Mouse (Mus musculus) heart, embryonic 12.5 days (tissue): ENCODE data around the gene Slc25a13. TPM values are rescaled to one million over a fixed set of nuclear protein-coding genes. Genes with fewer than 3 reads are reported as not detected.

Experiments used
- ATAC-seq: fragments of 200-750 bp; cut with Nextera tagmentation; 2 replicates; pipeline ENCODE4 v1.8.0; 2017; ENCODE audit warnings: moderate TSS enrichment, moderate library complexity; ENCODE audit not compliant: insufficient number of reproducible peaks, low FRiP score
- H3K27ac ChIP-seq: fragments of 300-500 bp; sonication (generic); 2 replicates; pipeline ENCODE4 v1.5.1; 2016; ENCODE audit warnings: mild to moderate bottlenecking, moderate library complexity; ENCODE audit not compliant: poor library complexity, severe bottlenecking
- H3K27me3 ChIP-seq: fragments of 300-500 bp; sonication (generic); replicated peaks from 2 replicates; pipeline ENCODE4 v1.6.1; 2016; ENCODE audit warnings: mild to moderate bottlenecking, moderate library complexity
- H3K36me3 ChIP-seq: fragments of 300-500 bp; sonication (generic); 2 replicates; pipeline ENCODE4 v1.6.1; 2016; ENCODE audit warnings: mild to moderate bottlenecking, moderate library complexity
- H3K4me1 ChIP-seq: fragments of 300-500 bp; sonication (generic); replicated peaks from 2 replicates; pipeline ENCODE4 v1.6.1; 2016; ENCODE audit warnings: mild to moderate bottlenecking
- H3K4me2 ChIP-seq: fragments of 300-500 bp; sonication (generic); 2 replicates; pipeline ENCODE4 v1.6.1; 2016; ENCODE audit warnings: mild to moderate bottlenecking, moderate library complexity
- H3K4me3 ChIP-seq: fragments of 300-500 bp; sonication (generic); 2 replicates; pipeline ENCODE4 v1.5.1; 2016; ENCODE audit warnings: mild to moderate bottlenecking
- H3K9ac ChIP-seq: fragments of 300-500 bp; sonication (generic); 2 replicates; pipeline ENCODE4 v1.6.1; 2016; ENCODE audit warnings: mild to moderate bottlenecking, moderate library complexity
- H3K9me3 ChIP-seq: fragments of 300-500 bp; sonication (generic); replicated peaks from 2 replicates; pipeline ENCODE4 v1.6.1; 2016; ENCODE audit warnings: mild to moderate bottlenecking, moderate library complexity
- WGBS: fragments of 180-500 bp; shearing (Covaris S2); methylation state at CpG from one replicate; pipeline ENCODE4 v1.1.7; 2016; 5-methylcytosine and 5-hydroxymethylcytosine counted together
- polyA plus RNA-seq: library from polyadenylated mRNA; unstranded; fragments of >200 nt; fragmentation: Nextera tagmentation; extraction: Ambion mirVana; gene quantifications from 2 replicates; pipeline ENCODE4 v1.2.1, GENCODE M21; 2016

Gene Slc25a13
- polyA plus RNA-seq, 1 experiment from 2014 or later = 80.5 TPM

GRCm38 (mm10) chr6:5991243-5991642 lies 225.7 kb downstream of the Slc25a13 start:
- Histone ChIP-seq H3K9me3 (no peaks in the 10 kb centered on the region), H3K27ac (no peak overlapping the region), H3K36me3 (no peaks in the 10 kb centered on the region), H3K27me3 (no peaks in the 10 kb centered on the region), H3K9ac (no peak overlapping the region), H3K4me1 (peaks cover 8% of the 10 kb centered on the region), H3K4me3 (no peak overlapping the region), H3K4me2 (no peak overlapping the region)
- WGBS = 74% methylated on average over 6 of the region's 6 CpGs
- no peak for ATAC-seq
